Mouse (Mus musculus) lung, postnatal 0 days (tissue): Measurements from ENCODE around the gene Ctdsp2. TPM values are rescaled to one million over a fixed set of nuclear protein-coding genes. Genes with fewer than 3 reads are reported as not detected.

ENCODE experiments used
- ATAC-seq: fragments of 200-750 bp; cut with Nextera tagmentation; 2 replicates; pipeline ENCODE4 v1.8.0; 2017; ENCODE audit warnings: moderate library complexity
- DNase-seq: peaks from one replicate; pipeline ENCODE4 v3.0.0-alpha.2; 2016; ENCODE audit warnings: low spot score
- H3K27ac ChIP-seq: fragments of 300-500 bp; sonication (generic); 2 replicates; pipeline ENCODE4 v1.5.1; 2014; ENCODE audit warnings: antibody characterized with exemption, mild to moderate bottlenecking, low read length, mixed read lengths
- H3K27me3 ChIP-seq: fragments of 300-500 bp; sonication (generic); replicated peaks from 2 replicates; pipeline ENCODE4 v1.6.1; 2014; ENCODE audit warnings: low read length, mixed read lengths; ENCODE audit not compliant: insufficient read depth
- H3K36me3 ChIP-seq: fragments of 300-500 bp; sonication (generic); 2 replicates; pipeline ENCODE4 v1.6.1; 2014; ENCODE audit warnings: low read length, mixed read lengths; ENCODE audit not compliant: insufficient read depth
- H3K4me1 ChIP-seq: fragments of 300-500 bp; sonication (generic); 2 replicates; pipeline ENCODE4 v1.6.1; 2014; ENCODE audit warnings: antibody characterized with exemption, low read depth, low read length, mixed read lengths; ENCODE audit not compliant: insufficient read depth
- H3K4me2 ChIP-seq: fragments of 300-500 bp; sonication (generic); replicated peaks from 2 replicates; pipeline ENCODE4 v1.6.1; 2014; ENCODE audit warnings: low read depth, mild to moderate bottlenecking, low read length, moderate library complexity, mixed read lengths
- H3K4me3 ChIP-seq: fragments of 300-500 bp; sonication (generic); 2 replicates; pipeline ENCODE4 v1.5.1; 2014; ENCODE audit warnings: low read depth, low read length
- H3K9ac ChIP-seq: fragments of 300-500 bp; sonication (generic); replicated peaks from 2 replicates; pipeline ENCODE4 v1.6.1; 2014; ENCODE audit warnings: low read depth, mild to moderate bottlenecking
- H3K9me3 ChIP-seq: fragments of 300-500 bp; sonication (generic); 2 replicates; pipeline ENCODE4 v1.6.1; 2016; ENCODE audit warnings: low read length, mixed read lengths
- CTCF ChIP-seq: IDR thresholded peaks from 2 replicates; pipeline ENCODE4 v1.5.1; 2016; ENCODE audit warnings: antibody characterized with exemption, mild to moderate bottlenecking
- EP300 ChIP-seq: IDR thresholded peaks from 2 replicates; pipeline ENCODE4 v1.6.1; 2016; ENCODE audit warnings: antibody characterized with exemption, mild to moderate bottlenecking, control low read depth
- WGBS: fragments of 180-500 bp; shearing (Covaris S2); extraction: QIAGEN DNeasy Blood & Tissue Kit; methylation state at CpG from one replicate; pipeline ENCODE4 v1.1.7; 2014; 5-methylcytosine and 5-hydroxymethylcytosine counted together
- polyA plus RNA-seq: library from polyadenylated mRNA; unstranded; fragments of >200 nt; fragmentation: Nextera tagmentation; extraction: Ambion mirVana; gene quantifications from 2 replicates; pipeline ENCODE4 v1.2.1, GENCODE M21; 2015

Ctdsp2 gene
- polyA plus RNA-seq, 1 experiment from 2014 or later, result 63.9 TPM

DNA sequence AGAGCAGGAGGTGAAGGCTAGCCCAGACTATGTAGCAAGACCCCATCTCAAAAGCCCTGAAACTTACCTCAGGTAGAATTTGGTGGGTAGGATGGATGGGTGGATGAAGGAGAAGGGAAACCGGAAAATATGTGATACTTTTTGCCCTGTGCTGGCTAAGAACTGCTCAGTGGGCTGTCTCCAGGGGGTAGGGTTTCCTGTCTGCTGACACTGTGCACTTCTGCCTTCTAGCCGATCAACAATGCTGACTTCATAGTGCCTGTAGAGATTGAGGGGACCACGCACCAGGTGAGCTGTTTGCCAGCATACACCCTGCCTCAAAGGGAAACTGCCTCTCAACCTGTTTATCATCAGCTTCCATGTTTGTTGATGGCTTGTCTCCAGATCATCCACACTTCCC, 15.1 kb downstream of the Ctdsp2 start:
- ATAC-seq (no peak), DNase-seq (no peak)
- H3K36me3 ChIP-seq, result peaks cover 35% of the 10 kb centered on the region; the same call in 1 of the 2 replicates
- no peak overlapping the region for H3K9ac ChIP-seq
- no peak overlapping the region for H3K27ac ChIP-seq
- H3K4me1 ChIP-seq, result peaks cover 11% of the 10 kb centered on the region
- no peaks in the 10 kb centered on the region for H3K27me3 ChIP-seq
- TF ChIP-seq CTCF (no peak), EP300 (no peak)
- no peak overlapping the region for H3K4me3 ChIP-seq
- H3K4me2 ChIP-seq, result no peak overlapping the region
- 76% methylated on average over 3 of the region's 3 CpGs for WGBS
- H3K9me3 ChIP-seq, result no peaks in the 10 kb centered on the region

DNA sequence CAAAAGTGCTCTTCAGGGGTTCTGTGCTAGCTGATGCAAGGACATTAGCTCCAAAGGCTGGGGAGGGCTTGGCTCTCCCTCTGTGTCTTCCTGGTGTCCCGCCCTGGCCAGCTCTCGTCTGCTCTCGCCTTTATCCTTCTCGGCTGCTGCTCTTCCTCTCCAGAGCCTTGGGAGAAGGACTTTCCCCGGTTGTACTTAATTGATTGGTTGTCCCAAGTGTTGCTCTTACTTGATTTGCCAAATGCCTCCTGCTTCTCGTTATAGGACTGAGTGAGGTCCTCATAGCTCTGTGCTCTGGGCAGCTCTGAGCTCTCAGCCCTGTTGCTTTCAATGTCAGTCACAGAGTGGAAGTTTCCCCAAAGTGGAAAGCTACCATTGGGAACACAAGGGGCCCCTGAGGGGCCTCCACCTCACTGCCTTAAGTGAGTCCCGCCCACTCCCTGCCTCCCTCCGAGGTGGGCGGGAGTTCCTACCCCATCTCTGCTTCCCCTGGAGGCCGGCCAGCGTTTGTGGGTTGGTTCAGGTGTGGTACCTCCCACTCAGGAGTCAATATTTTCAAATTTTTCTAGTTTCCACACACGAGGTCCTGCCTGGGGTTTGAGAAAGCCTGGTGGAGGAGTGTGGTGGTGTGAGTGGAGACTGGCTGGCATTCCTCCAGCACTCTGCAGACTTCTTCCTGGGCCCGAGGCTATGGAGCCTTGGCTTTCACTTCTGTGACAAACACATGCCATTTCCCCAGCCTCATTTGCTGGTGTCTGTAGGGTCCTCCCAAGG, 19.0 kb downstream of the Ctdsp2 start:
- no peaks in the 10 kb centered on the region for H3K27me3 ChIP-seq
- ATAC-seq (0 out of 2 replicates have a peak, but pooled peaks have one; percentile 8), DNase-seq (no peak)
- WGBS, result 51% methylated on average over 13 of the region's 13 CpGs
- no peak overlapping the region for H3K27ac ChIP-seq
- no peak for TF ChIP-seq EP300
- TF ChIP-seq CTCF, result no peak
- H3K9me3 ChIP-seq, result no peaks in the 10 kb centered on the region
- peaks cover 34% of the 10 kb centered on the region; the same call in 1 of the 2 replicates for H3K36me3 ChIP-seq
- H3K4me2 ChIP-seq, result no peak overlapping the region
- no peaks in the 10 kb centered on the region for H3K4me1 ChIP-seq
- H3K4me3 ChIP-seq, result no peak overlapping the region
- H3K9ac ChIP-seq, result no peak overlapping the region

DNA sequence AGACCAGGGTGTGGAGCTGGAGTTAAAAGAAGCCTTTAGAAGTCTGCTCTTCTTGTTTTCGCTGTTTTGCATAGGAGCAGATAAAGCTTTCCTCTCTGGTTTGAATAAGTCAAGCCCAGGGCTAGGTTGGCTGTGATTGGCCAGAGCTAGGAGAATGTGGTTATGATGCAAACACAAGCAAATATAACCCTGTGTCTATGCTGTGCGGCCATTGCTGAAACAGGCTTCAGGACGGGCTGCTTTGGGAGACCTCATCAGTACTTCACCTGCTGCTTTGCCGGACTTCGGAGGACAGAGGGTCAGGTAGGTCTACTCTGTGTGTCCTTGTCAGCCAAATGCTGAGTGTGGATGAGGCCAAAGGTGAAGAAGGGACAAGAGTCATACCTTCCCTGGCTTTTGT, 22.0 kb downstream of the Ctdsp2 start, which contains the start of gene Avil:
Gene Avil, plus strand, starts transcription at position 181 of the 400 bp plus-strand sequence.
- no peak for TF ChIP-seq CTCF
- no peak for TF ChIP-seq EP300
- no peak within 1 kb of the TSS for H3K9ac ChIP-seq
- H3K4me3 ChIP-seq, result no peak within 1 kb of the TSS
- H3K4me2 ChIP-seq, result no peak within 1 kb of the TSS
- no peaks in the 10 kb centered on the region for H3K27me3 ChIP-seq
- H3K4me1 ChIP-seq, result no peaks in the 10 kb centered on the region
- H3K36me3 ChIP-seq, result peaks cover 12% of the 10 kb centered on the region; the same call in 1 of the 2 replicates
- no peaks in the 10 kb centered on the region for H3K9me3 ChIP-seq
- DNase-seq (no peak), ATAC-seq (peak; percentile 13; the same call in 1 of the 2 replicates)
- H3K27ac ChIP-seq, result no peak within 1 kb of the TSS
- WGBS, result 83% methylated on average over 5 of the region's 5 CpGs

DNA sequence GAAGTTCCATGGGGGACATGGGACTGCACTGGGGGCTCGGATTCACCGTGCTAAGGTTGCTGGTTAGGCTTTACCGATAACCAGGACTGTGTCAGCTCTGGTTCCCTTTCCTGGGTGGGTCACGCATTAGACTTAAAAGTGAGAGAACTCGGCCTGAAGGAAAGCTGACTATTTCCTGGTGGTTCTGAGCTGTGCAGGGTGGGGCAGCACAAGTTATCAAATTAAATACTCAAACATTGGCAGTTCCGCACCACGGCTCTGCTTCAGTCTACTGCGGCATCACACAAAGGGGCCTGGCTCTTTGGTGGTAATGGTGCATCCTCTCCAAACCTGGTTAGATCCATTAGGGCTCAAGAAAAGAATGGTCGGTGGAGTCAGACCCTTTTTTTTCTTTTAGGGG, 22.8 kb downstream of the Ctdsp2 start:
- ATAC-seq (no peak), DNase-seq (no peak)
- no peak for TF ChIP-seq CTCF
- TF ChIP-seq EP300, result no peak
- H3K4me3 ChIP-seq, result no peak overlapping the region
- no peak overlapping the region for H3K27ac ChIP-seq
- peaks cover 12% of the 10 kb centered on the region; the same call in 1 of the 2 replicates for H3K36me3 ChIP-seq
- no peak overlapping the region for H3K4me2 ChIP-seq
- H3K9me3 ChIP-seq, result no peaks in the 10 kb centered on the region
- H3K27me3 ChIP-seq, result no peaks in the 10 kb centered on the region
- H3K9ac ChIP-seq, result no peak overlapping the region
- WGBS, result 77% methylated on average over 9 of the region's 9 CpGs
- no peaks in the 10 kb centered on the region for H3K4me1 ChIP-seq

DNA sequence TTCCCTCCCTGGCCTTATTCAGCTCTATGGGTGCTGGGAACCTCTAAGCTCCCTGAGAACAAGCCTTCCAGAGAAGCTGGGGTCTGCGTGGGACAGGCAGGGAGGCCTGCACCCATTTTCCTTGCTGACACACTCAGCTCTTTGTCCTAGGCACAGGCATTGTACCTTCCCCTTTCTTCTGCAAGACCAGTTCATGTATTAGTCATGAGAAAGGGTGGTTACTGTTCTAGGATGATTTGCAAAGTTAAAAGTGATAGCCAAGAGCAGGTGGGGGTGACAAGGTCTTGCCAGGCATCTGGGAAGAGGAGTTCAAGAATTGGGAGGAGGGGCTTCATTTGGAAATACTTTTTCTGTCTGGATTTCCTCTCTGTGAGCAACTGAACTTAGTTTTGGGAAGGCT, 23.5 kb downstream of the Ctdsp2 start:
- no peak for DNase-seq
- Histone ChIP-seq H3K4me3 (no peak overlapping the region), H3K4me2 (no peak overlapping the region), H3K27ac (no peak overlapping the region), H3K36me3 (peaks cover 12% of the 10 kb centered on the region; the same call in 1 of the 2 replicates), H3K9me3 (no peaks in the 10 kb centered on the region), H3K27me3 (no peaks in the 10 kb centered on the region), H3K4me1 (no peaks in the 10 kb centered on the region), H3K9ac (no peak overlapping the region)
- no peak for TF ChIP-seq EP300
- no peak for TF ChIP-seq CTCF
- ATAC-seq, result no peak
- 77% methylated on average over 1 of the region's 1 CpGs for WGBS

DNA sequence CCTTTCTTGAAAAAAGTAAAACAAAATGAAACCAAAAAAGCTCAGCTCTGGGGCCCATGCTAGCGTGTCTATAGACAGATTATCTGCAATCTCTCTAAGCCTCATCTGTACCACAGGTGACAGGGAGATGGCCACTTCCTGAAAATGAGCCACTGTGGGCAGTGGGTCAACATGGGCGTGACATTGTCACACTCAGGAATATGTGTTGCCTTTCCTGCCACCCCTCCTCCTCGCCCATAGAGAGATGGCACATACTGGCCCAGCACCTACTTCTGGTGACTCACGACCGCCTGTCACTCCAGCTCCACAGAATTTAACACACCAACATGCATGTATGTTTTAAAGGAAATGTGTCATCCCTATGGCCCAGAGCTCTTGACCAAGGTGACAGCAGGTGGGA, 24.2 kb downstream of the Ctdsp2 start:
- ATAC-seq (no peak), DNase-seq (no peak)

More for the DNA sequence above, 24.2 kb downstream of the Ctdsp2 start:
- Histone ChIP-seq H3K4me3 (no peak overlapping the region), H3K9me3 (no peaks in the 10 kb centered on the region), H3K27me3 (no peaks in the 10 kb centered on the region), H3K4me1 (no peaks in the 10 kb centered on the region), H3K27ac (no peak overlapping the region), H3K4me2 (no peak overlapping the region), H3K9ac (no peak overlapping the region), H3K36me3 (peaks cover 12% of the 10 kb centered on the region; the same call in 1 of the 2 replicates)
- 75% methylated on average over 5 of the region's 5 CpGs for WGBS
- no peak for TF ChIP-seq CTCF
- TF ChIP-seq EP300, result no peak
